Mouse (Mus musculus) liver, embryonic 13.5 days (tissue): ENCODE measurements around the gene Sema6d. TPM values are rescaled to one million over a fixed set of nuclear protein-coding genes. Genes with fewer than 3 reads are reported as not detected.
A peak's percentile ranks its signal among the peaks of the same experiment; 100 is the strongest.

Experiments
- ATAC-seq: fragments of 200-750 bp; cut with Nextera tagmentation; 2 replicates; pipeline ENCODE4 v1.8.0; 2017; ENCODE audit warnings: low read depth, mild to moderate bottlenecking, moderate number of reproducible peaks, moderate library complexity
- DNase-seq: peaks from one replicate; pipeline ENCODE4 v3.0.0; 2022
- H3K27ac ChIP-seq: fragments of 300-500 bp; sonication (generic); 2 replicates; pipeline ENCODE4 v1.5.1; 2015; ENCODE audit warnings: moderate library complexity, mild to moderate bottlenecking, inconsistent platforms
- H3K27me3 ChIP-seq: fragments of 300-500 bp; sonication (generic); 2 replicates; pipeline ENCODE4 v1.6.1; 2015; ENCODE audit warnings: mild to moderate bottlenecking, inconsistent platforms
- H3K36me3 ChIP-seq: fragments of 300-500 bp; sonication (generic); 2 replicates; pipeline ENCODE4 v1.6.1; 2015; ENCODE audit warnings: mild to moderate bottlenecking, inconsistent platforms
- H3K4me1 ChIP-seq: fragments of 300-500 bp; sonication (generic); replicated peaks from 2 replicates; pipeline ENCODE4 v1.6.1; 2015; ENCODE audit warnings: inconsistent platforms
- H3K4me2 ChIP-seq: fragments of 300-500 bp; sonication (generic); 2 replicates; pipeline ENCODE4 v1.6.1; 2015; ENCODE audit warnings: inconsistent platforms, mild to moderate bottlenecking, moderate library complexity
- H3K4me3 ChIP-seq: fragments of 300-500 bp; sonication (generic); replicated peaks from 2 replicates; pipeline ENCODE4 v1.5.1; 2015; ENCODE audit warnings: mild to moderate bottlenecking, inconsistent platforms
- H3K9ac ChIP-seq: fragments of 300-500 bp; sonication (generic); 2 replicates; pipeline ENCODE4 v1.6.1; 2015; ENCODE audit warnings: mild to moderate bottlenecking, inconsistent platforms
- H3K9me3 ChIP-seq: fragments of 300-500 bp; sonication (generic); replicated peaks from 2 replicates; pipeline ENCODE4 v1.6.1; 2016; ENCODE audit warnings: inconsistent platforms
- WGBS: fragments of 180-500 bp; shearing (Covaris S2); methylation state at CpG from one replicate; pipeline ENCODE4 v1.1.7; 2015; ENCODE audit not compliant: insufficient replicate concordance; 5-methylcytosine and 5-hydroxymethylcytosine counted together
- polyA plus RNA-seq: library from polyadenylated mRNA; unstranded; fragments of >200 nt; fragmentation: Nextera tagmentation; extraction: Ambion mirVana; gene quantifications from 2 replicates; pipeline ENCODE4 v1.2.1, GENCODE M21; 2015

Sema6d gene
- polyA plus RNA-seq, 1 experiment from 2014 or later, result 2.8 TPM

GRCm38 (mm10) chr2:124576053-124576452 lies 486.3 kb downstream of the Sema6d start:
- Histone ChIP-seq H3K4me1 (no peaks in the 10 kb centered on the region), H3K4me3 (no peak overlapping the region), H3K36me3 (no peaks in the 10 kb centered on the region), H3K27ac (no peak overlapping the region), H3K4me2 (no peak overlapping the region), H3K9me3 (no peaks in the 10 kb centered on the region), H3K9ac (no peak overlapping the region), H3K27me3 (no peaks in the 10 kb centered on the region)
- no peak for DNase-seq
- WGBS, result 10% methylated on average over 2 of the region's 2 CpGs
- no peak for ATAC-seq

- H3K9me3 ChIP-seq, result no peaks in the 10 kb centered on the region
- no peak overlapping the region for H3K4me3 ChIP-seq
- DNase-seq, result no peak
- no peaks in the 10 kb centered on the region for H3K36me3 ChIP-seq
- no peak overlapping the region for H3K27ac ChIP-seq
- H3K9ac ChIP-seq, result no peak overlapping the region
- WGBS, result 55% methylated on average over 7 of the region's 7 CpGs
- no peaks in the 10 kb centered on the region for H3K4me1 ChIP-seq
- no peak for ATAC-seq
- no peaks in the 10 kb centered on the region for H3K27me3 ChIP-seq
- no peak overlapping the region for H3K4me2 ChIP-seq
Measured at GRCm38 (mm10) chr2:124583561-124583960, 493.8 kb downstream of the Sema6d start.

- no peak for ATAC-seq
- Histone ChIP-seq H3K9ac (no peak overlapping the region), H3K4me2 (no peak overlapping the region), H3K27ac (no peak overlapping the region), H3K36me3 (no peaks in the 10 kb centered on the region), H3K4me1 (no peaks in the 10 kb centered on the region), H3K4me3 (no peak overlapping the region), H3K27me3 (no peaks in the 10 kb centered on the region), H3K9me3 (no peaks in the 10 kb centered on the region)
- WGBS, result 68% methylated on average over 4 of the region's 4 CpGs
- DNase-seq, result no peak
Measured at GRCm38 (mm10) chr2:124592750-124593149, 503.0 kb downstream of the Sema6d start.

- WGBS, result 37% methylated on average over 3 of the region's 3 CpGs
- ATAC-seq, result no peak
- H3K36me3 ChIP-seq, result no peaks in the 10 kb centered on the region
- no peak overlapping the region for H3K4me2 ChIP-seq
- H3K9ac ChIP-seq, result no peak overlapping the region
- H3K27me3 ChIP-seq, result no peaks in the 10 kb centered on the region
- H3K27ac ChIP-seq, result no peak overlapping the region
- DNase-seq, result no peak
- H3K4me3 ChIP-seq, result no peak overlapping the region
- no peaks in the 10 kb centered on the region for H3K9me3 ChIP-seq
- no peaks in the 10 kb centered on the region for H3K4me1 ChIP-seq
Measured at GRCm38 (mm10) chr2:124599014-124599413, 509.2 kb downstream of the Sema6d start.

GRCm38 (mm10) chr2:124601702-124602378 lies 512.1 kb downstream of the Sema6d start:
- no peak for DNase-seq
- H3K9ac ChIP-seq, result no peak overlapping the region
- 64% methylated on average over 9 of the region's 9 CpGs for WGBS
- H3K4me1 ChIP-seq, result no peaks in the 10 kb centered on the region
- no peak overlapping the region for H3K4me2 ChIP-seq
- no peaks in the 10 kb centered on the region for H3K36me3 ChIP-seq
- no peaks in the 10 kb centered on the region for H3K9me3 ChIP-seq
- H3K27me3 ChIP-seq, result no peaks in the 10 kb centered on the region
- no peak overlapping the region for H3K4me3 ChIP-seq
- no peak overlapping the region for H3K27ac ChIP-seq
- ATAC-seq, result no peak

GRCm38 (mm10) chr2:124602379-124602913 lies 512.7 kb downstream of the Sema6d start:
- H3K9me3 ChIP-seq, result no peaks in the 10 kb centered on the region
- no peak overlapping the region for H3K4me3 ChIP-seq
- H3K36me3 ChIP-seq, result no peaks in the 10 kb centered on the region
- H3K9ac ChIP-seq, result no peak overlapping the region
- no peak for ATAC-seq
- H3K4me1 ChIP-seq, result no peaks in the 10 kb centered on the region; the same call in 1 of the 2 replicates
- WGBS, result 54% methylated on average over 8 of the region's 8 CpGs
- no peaks in the 10 kb centered on the region for H3K27me3 ChIP-seq
- no peak overlapping the region for H3K4me2 ChIP-seq
- no peak for DNase-seq
- no peak overlapping the region for H3K27ac ChIP-seq

- ATAC-seq (no peak), DNase-seq (no peak)
- Histone ChIP-seq H3K27ac (no peak overlapping the region), H3K4me2 (no peak overlapping the region), H3K9ac (no peak overlapping the region), H3K27me3 (peaks cover 25% of the 10 kb centered on the region), H3K4me3 (no peak overlapping the region), H3K36me3 (no peaks in the 10 kb centered on the region), H3K4me1 (no peaks in the 10 kb centered on the region; the same call in none of the 2 replicates), H3K9me3 (no peaks in the 10 kb centered on the region)
- WGBS, result 58% methylated on average over 1 of the region's 1 CpGs
Measured at GRCm38 (mm10) chr2:124605341-124605740, 515.6 kb downstream of the Sema6d start.

GRCm38 (mm10) chr2:124607986-124608385 lies 518.2 kb downstream of the Sema6d start:
- H3K9me3 ChIP-seq, result no peaks in the 10 kb centered on the region
- no peaks in the 10 kb centered on the region; the same call in none of the 2 replicates for H3K4me1 ChIP-seq
- no peak overlapping the region for H3K4me3 ChIP-seq
- H3K27me3 ChIP-seq, result peaks cover 50% of the 10 kb centered on the region
- DNase-seq (no peak), ATAC-seq (no peak)
- H3K36me3 ChIP-seq, result no peaks in the 10 kb centered on the region
- H3K27ac ChIP-seq, result no peak overlapping the region
- H3K9ac ChIP-seq, result no peak overlapping the region
- H3K4me2 ChIP-seq, result no peak overlapping the region
- WGBS, result 53% methylated on average over 5 of the region's 5 CpGs

- ATAC-seq, result no peak
- Histone ChIP-seq H3K9me3 (no peaks in the 10 kb centered on the region), H3K36me3 (no peaks in the 10 kb centered on the region), H3K4me3 (no peak overlapping the region), H3K27ac (no peak overlapping the region), H3K4me1 (no peaks in the 10 kb centered on the region; the same call in none of the 2 replicates), H3K4me2 (no peak overlapping the region), H3K27me3 (peaks cover 50% of the 10 kb centered on the region), H3K9ac (no peak overlapping the region)
- no peak for DNase-seq
- WGBS, result 40% methylated on average over 4 of the region's 4 CpGs
Measured at GRCm38 (mm10) chr2:124608546-124608945, 518.8 kb downstream of the Sema6d start.

- Histone ChIP-seq H3K9ac (no peak overlapping the region), H3K27ac (no peak overlapping the region), H3K27me3 (peaks cover 50% of the 10 kb centered on the region), H3K36me3 (no peaks in the 10 kb centered on the region), H3K4me3 (no peak overlapping the region), H3K4me1 (no peaks in the 10 kb centered on the region; the same call in none of the 2 replicates), H3K4me2 (peak overlapping the region; percentile 61; the same call in 1 of the 2 replicates), H3K9me3 (no peaks in the 10 kb centered on the region)
- 22% methylated on average over 5 of the region's 5 CpGs for WGBS
- ATAC-seq (no peak), DNase-seq (no peak)
Measured at GRCm38 (mm10) chr2:124609014-124609413, 519.2 kb downstream of the Sema6d start.

GRCm38 (mm10) chr2:124609711-124610585 lies 520.2 kb downstream of the Sema6d start:
- ATAC-seq, result peak; percentile 86
- Histone ChIP-seq H3K27ac (peak overlapping the region; percentile 63), H3K4me1 (no peaks in the 10 kb centered on the region; the same call in none of the 2 replicates), H3K9ac (peak overlapping the region; percentile 64), H3K4me3 (peak overlapping the region; percentile 59), H3K9me3 (no peaks in the 10 kb centered on the region), H3K36me3 (no peaks in the 10 kb centered on the region), H3K27me3 (peaks cover 50% of the 10 kb centered on the region), H3K4me2 (peak overlapping the region; percentile 61)
- peak; percentile 20 for DNase-seq
- WGBS, result under 1% methylated on average over 76 of the region's 80 CpGs
